ENCODE assay signal across 9 mouse cellular contexts in genomic region chr10:57183560-57183959, GRCm38 (mm10).
DNase-seq lines count a peak whose midpoint lies in the region; ATAC-seq and TF ChIP-seq lines count a peak whose summit lies in the region.
"Had no signal": no experiment of that assay in that cellular context is flagged by ENCODE, and none has a peak within 500 bp of the region (broad histone marks: within the 10 kb centered on the region; RNA-seq: fewer than 3 reads in every experiment).

No protein-coding gene starts in this region.

- no peaks in the 10 kb centered on the region for H3K36me3 ChIP-seq in midbrain, embryonic 14.5 days (ENCODE audit: control insufficient read depth, insufficient read depth, low read length)
- no peaks in the 10 kb centered on the region for H3K36me3 ChIP-seq in midbrain, embryonic 11.5 days (ENCODE audit: control insufficient read depth, insufficient read depth, low read length)
- H3K36me3 ChIP-seq in lung, embryonic 14.5 days (ENCODE audit: insufficient read depth): no peaks in the 10 kb centered on the region

- no peaks in the 10 kb centered on the region for H3K27me3 ChIP-seq in midbrain, embryonic 14.5 days (ENCODE audit: control insufficient read depth, insufficient read depth, low read length)
- no peaks in the 10 kb centered on the region for H3K27me3 ChIP-seq in midbrain, embryonic 11.5 days (ENCODE audit: control insufficient read depth, insufficient read depth, low read length)
- H3K27me3 ChIP-seq in lung, embryonic 14.5 days (ENCODE audit: insufficient read depth, low read length): no peaks in the 10 kb centered on the region
- H3K27me3 ChIP-seq: megakaryocyte, embryonic 14.5 days had no signal

- no peak for ATAC-seq in cerebellum, adult (ENCODE audit: insufficient number of reproducible peaks, low FRiP score, low TSS enrichment)
- ATAC-seq in midbrain, embryonic 14.5 days (ENCODE audit: low FRiP score, low TSS enrichment): no peak
- no peak for ATAC-seq in midbrain, embryonic 11.5 days (ENCODE audit: low FRiP score)
- ATAC-seq in lung, embryonic 14.5 days (ENCODE audit: insufficient read depth): no peak

- H3K27ac ChIP-seq in midbrain, embryonic 14.5 days (replicated peaks; ENCODE audit: low read depth, low read length): no peak overlapping the region
- H3K27ac ChIP-seq in midbrain, embryonic 11.5 days (ENCODE audit: low read depth, low read length): no peak overlapping the region
- no peak overlapping the region for H3K27ac ChIP-seq in lung, embryonic 14.5 days (ENCODE audit: low read depth)

- H3K4me3 ChIP-seq in midbrain, embryonic 14.5 days (replicated peaks; ENCODE audit: low read depth, low read length): no peak overlapping the region
- no peak overlapping the region for H3K4me3 ChIP-seq in midbrain, embryonic 11.5 days (ENCODE audit: low read depth, low read length)
- H3K4me3 ChIP-seq in lung, embryonic 14.5 days (ENCODE audit: low read depth, low read length): no peak overlapping the region
- H3K4me3 ChIP-seq: megakaryocyte, embryonic 14.5 days had no signal

- no peak overlapping the region for H3K4me2 ChIP-seq in midbrain, embryonic 14.5 days (ENCODE audit: low read length)
- H3K4me2 ChIP-seq in midbrain, embryonic 11.5 days: no peak overlapping the region
- no peak overlapping the region for H3K4me2 ChIP-seq in lung, embryonic 14.5 days

- H3K9ac ChIP-seq in midbrain, embryonic 14.5 days (replicated peaks; ENCODE audit: low read length): no peak overlapping the region
- no peak overlapping the region for H3K9ac ChIP-seq in midbrain, embryonic 11.5 days (ENCODE audit: low read length)
- H3K9ac ChIP-seq in lung, embryonic 14.5 days: no peak overlapping the region

- peak; percentile 78 for DNase-seq in cerebellum, postnatal 10 days
- DNase-seq in midbrain, embryonic 14.5 days: peak; percentile 65
- no peak for DNase-seq in midbrain, embryonic 11.5 days (ENCODE audit: low spot score, missing footprints)
- peak; percentile 3 for DNase-seq in c-Kit-positive CD71-negative TER-119-negative erythroid progenitor cells, embryonic 14.5 days (ENCODE audit: low read depth)
- DNase-seq in heart, postnatal 4 days: peak; percentile 78
- peak; percentile 85 for DNase-seq in lung, embryonic 14.5 days
- DNase-seq in c-Kit-positive CD71-positive TER-119-positive erythroid progenitor cells, embryonic 14.5 days (ENCODE audit: low spot score): no peak

- no peaks in the 10 kb centered on the region for H3K9me3 ChIP-seq in midbrain, embryonic 14.5 days (ENCODE audit: control insufficient read depth, low read length)
- H3K9me3 ChIP-seq in midbrain, embryonic 11.5 days (ENCODE audit: control insufficient read depth, low read length): no peaks in the 10 kb centered on the region
- H3K9me3 ChIP-seq in lung, embryonic 14.5 days (ENCODE audit: low read depth, low read length): no peaks in the 10 kb centered on the region

- TF ChIP-seq CTCF in lung, embryonic 14.5 days (IDR thresholded peaks at IDR 0.05; ENCODE audit: low read depth): peak; percentile 60

- WGBS in midbrain, embryonic 14.5 days: 82% methylated on average over 1 of the region's 1 CpGs
- 79% methylated on average over 1 of the region's 1 CpGs for WGBS in midbrain, embryonic 11.5 days
- 65% methylated on average over 1 of the region's 1 CpGs for WGBS in lung, embryonic 14.5 days

- H3K4me1 ChIP-seq in midbrain, embryonic 14.5 days (ENCODE audit: control insufficient read depth, insufficient read depth, low read length): no peaks in the 10 kb centered on the region
- no peaks in the 10 kb centered on the region for H3K4me1 ChIP-seq in midbrain, embryonic 11.5 days (ENCODE audit: control insufficient read depth, insufficient read depth, low read length)
- no peaks in the 10 kb centered on the region for H3K4me1 ChIP-seq in lung, embryonic 14.5 days (ENCODE audit: insufficient read depth)
- H3K4me1 ChIP-seq: megakaryocyte, embryonic 14.5 days had no signal

Comparison
In these comparisons a context has a peak if more than half of its experiments do, and no peak if none do; other contexts are left out.
1. DNase-seq: peak in cerebellum, postnatal 10 days (2 of 2), midbrain, embryonic 14.5 days (single experiment), c-Kit-positive CD71-negative TER-119-negative erythroid progenitor cells, embryonic 14.5 days (single experiment), heart, postnatal 4 days (single experiment) and lung, embryonic 14.5 days (single experiment); none in midbrain, embryonic 11.5 days (single experiment) and c-Kit-positive CD71-positive TER-119-positive erythroid progenitor cells, embryonic 14.5 days (single experiment).